Mouse (Mus musculus): Measurements from ENCODE around the gene Ift80. TPM values are rescaled to one million over a fixed set of nuclear protein-coding genes. Genes with fewer than 3 reads are reported as not detected.
"Not testable (repeated sequence)": the region's sequence is repeated elsewhere in the genome, so short reads cannot be mapped to it uniquely, and the experiment has no call there.

Ift80 gene
- polyA plus RNA-seq, 1 experiment from 2014 or later = 19.6 TPM

DNA sequence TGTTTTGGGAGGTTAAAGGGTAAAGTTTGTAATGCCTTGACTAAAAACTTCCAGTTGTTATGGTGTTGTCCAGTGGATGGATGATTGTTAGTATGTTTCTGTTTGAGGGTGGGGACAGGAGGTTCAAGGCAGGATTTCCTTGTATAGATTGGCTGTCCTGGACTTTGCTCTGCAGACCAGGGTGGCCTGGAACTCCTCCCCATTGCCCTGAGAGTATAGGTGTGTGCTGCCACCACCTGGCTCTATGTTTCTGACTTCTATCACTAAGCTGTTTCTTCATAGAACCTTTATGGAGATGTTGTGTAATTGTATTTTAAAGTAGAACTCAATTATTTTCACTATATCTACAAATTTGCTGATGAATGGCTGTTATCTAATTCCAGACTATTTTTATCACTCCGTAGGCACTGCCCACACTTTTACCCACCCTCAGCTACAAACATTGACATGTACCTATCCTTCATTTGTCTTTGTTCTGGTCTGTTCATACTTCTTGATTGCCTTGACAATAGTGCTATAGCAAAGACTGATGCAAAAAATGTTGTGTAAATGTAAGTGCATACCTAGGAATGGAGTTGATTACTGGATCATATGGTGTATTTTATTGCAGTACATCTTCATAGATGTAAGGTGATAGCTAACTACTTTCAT, 21.9 kb upstream of the Ift80 start:
- peaks cover 56% of the 10 kb centered on the region for H3K36me3 ChIP-seq
- no peak overlapping the region for H3K4me3 ChIP-seq (replicated peaks)
- H3K4me2 ChIP-seq (replicated peaks) = no peak overlapping the region
- no peak overlapping the region for H3K27ac ChIP-seq (replicated peaks)
- H3K27me3 ChIP-seq = no peaks in the 10 kb centered on the region
- 98% methylated on average over 1 of the region's 1 CpGs for WGBS
- H3K4me1 ChIP-seq = no peaks in the 10 kb centered on the region
- no peaks in the 10 kb centered on the region for H3K9me3 ChIP-seq (replicated peaks)
- ATAC-seq (ENCODE audit: insufficient number of reproducible peaks, low FRiP score, low TSS enrichment, low read depth) = no peak
- H3K9ac ChIP-seq = no peak overlapping the region

DNA sequence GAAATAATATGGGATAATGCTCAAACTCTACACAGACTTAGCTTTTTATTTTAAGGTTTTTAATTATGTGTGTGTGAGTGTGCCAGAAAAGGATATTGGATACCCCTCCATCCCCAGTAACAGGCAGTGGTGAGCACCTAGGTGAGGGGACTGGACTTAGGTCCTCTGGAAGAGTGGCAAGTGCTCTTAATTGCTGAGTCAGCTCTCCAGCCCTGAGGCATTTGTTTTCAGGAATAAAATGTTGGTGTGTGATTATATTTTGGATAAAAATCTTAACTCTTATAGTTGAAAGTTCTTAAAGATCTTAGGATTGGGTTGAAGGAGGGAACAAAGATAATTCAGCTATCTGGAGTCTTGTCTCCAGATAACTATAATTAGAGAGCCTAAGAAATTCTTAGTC, 16.4 kb upstream of the Ift80 start:
- Histone ChIP-seq H3K4me2 (replicated peaks) (no peak overlapping the region), H3K27me3 (no peaks in the 10 kb centered on the region), H3K4me3 (replicated peaks) (no peak overlapping the region), H3K9ac (no peak overlapping the region), H3K36me3 (peaks cover 39% of the 10 kb centered on the region), H3K9me3 (replicated peaks) (no peaks in the 10 kb centered on the region), H3K27ac (replicated peaks) (no peak overlapping the region), H3K4me1 (no peaks in the 10 kb centered on the region)
- no peak for ATAC-seq (ENCODE audit: insufficient number of reproducible peaks, low FRiP score, low TSS enrichment, low read depth)

DNA sequence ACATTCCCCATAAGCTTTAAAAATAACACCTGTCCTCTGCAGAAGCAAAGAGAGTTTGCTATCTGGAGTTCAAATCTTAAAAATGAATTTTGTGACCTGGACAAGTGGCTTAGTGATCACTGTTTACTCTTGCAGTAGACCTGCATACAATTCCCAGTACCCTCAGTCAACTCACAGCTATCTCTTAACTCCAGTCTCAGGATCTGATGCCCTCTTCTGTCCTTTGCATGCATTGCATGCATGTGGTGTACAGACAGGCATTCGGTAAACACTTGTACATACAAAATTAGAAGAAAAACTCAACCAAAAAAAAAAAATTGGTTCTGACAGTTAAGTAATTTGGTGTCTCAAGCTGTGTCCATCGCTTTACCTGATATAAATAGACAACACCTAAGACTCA, 15.9 kb upstream of the Ift80 start:
- no peak overlapping the region for H3K4me2 ChIP-seq (replicated peaks)
- H3K9me3 ChIP-seq (replicated peaks) = no peaks in the 10 kb centered on the region
- no peaks in the 10 kb centered on the region for H3K27me3 ChIP-seq
- no peaks in the 10 kb centered on the region for H3K4me1 ChIP-seq
- H3K27ac ChIP-seq (replicated peaks) = no peak overlapping the region
- peaks cover 39% of the 10 kb centered on the region for H3K36me3 ChIP-seq
- H3K9ac ChIP-seq = no peak overlapping the region
- 89% methylated on average over 2 of the region's 2 CpGs for WGBS
- no peak overlapping the region for H3K4me3 ChIP-seq (replicated peaks)
- no peak for ATAC-seq (ENCODE audit: insufficient number of reproducible peaks, low FRiP score, low TSS enrichment, low read depth)

DNA sequence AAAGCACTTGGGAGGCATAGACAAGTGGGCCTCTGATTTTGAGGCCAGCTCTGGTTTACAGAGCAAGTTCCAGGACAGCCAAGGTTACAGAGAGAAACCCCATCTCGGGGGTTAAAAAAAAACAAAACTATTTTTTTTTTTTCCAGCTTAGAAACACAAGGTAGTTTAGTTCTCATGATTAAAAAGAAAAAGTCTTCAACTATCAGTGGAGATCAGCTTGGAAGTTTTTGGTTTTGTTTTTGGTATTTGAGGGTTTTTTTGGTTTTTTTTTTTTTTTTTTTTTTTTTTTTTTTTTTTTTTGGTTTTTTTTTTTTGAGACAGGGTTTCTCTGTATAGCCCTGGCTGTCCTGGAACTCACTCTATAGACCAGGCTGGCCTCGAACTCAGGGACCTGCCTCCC, 14.3 kb upstream of the Ift80 start:
- peaks cover 33% of the 10 kb centered on the region for H3K36me3 ChIP-seq
- 99% methylated on average over 2 of the region's 2 CpGs for WGBS
- not testable (repeated sequence) for H3K4me2 ChIP-seq (replicated peaks)

DNA sequence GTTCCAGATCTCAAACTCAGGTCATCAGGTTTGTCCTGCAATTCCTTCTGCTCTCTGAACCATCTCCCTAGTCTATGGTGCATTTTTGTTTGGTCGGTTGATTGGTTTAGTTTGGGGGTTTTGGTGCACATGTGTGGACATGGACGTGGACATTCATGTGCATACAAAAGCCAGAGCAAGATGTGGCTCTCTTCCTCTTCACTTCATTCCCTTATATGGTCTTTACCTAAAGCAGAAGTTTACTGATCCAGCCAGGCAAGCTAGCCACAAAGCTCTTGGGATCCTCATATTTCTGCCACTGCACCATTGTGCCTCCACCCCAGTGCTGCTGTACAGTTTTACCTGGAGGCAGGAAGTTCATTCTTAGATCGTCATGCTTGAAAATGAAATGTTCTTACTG, 12.8 kb upstream of the Ift80 start:
- H3K36me3 ChIP-seq = peaks cover 27% of the 10 kb centered on the region
- H3K4me2 ChIP-seq (replicated peaks) = no peak overlapping the region
- no peaks in the 10 kb centered on the region for H3K27me3 ChIP-seq
- no peak for ATAC-seq (ENCODE audit: insufficient number of reproducible peaks, low FRiP score, low TSS enrichment, low read depth)
- WGBS = 89% methylated on average over 3 of the region's 3 CpGs
- H3K27ac ChIP-seq (replicated peaks) = no peak overlapping the region
- H3K4me3 ChIP-seq (replicated peaks) = no peak overlapping the region
- H3K9ac ChIP-seq = no peak overlapping the region
- no peaks in the 10 kb centered on the region for H3K4me1 ChIP-seq
- H3K9me3 ChIP-seq (replicated peaks) = no peaks in the 10 kb centered on the region

More for the DNA sequence above, 14.3 kb upstream of the Ift80 start:
- H3K27ac ChIP-seq (replicated peaks); H3K4me3 ChIP-seq (replicated peaks); H3K9ac ChIP-seq; ATAC-seq (ENCODE audit: insufficient number of reproducible peaks, low FRiP score, low TSS enrichment, low read depth); H3K9me3 ChIP-seq (replicated peaks); H3K27me3 ChIP-seq; H3K4me1 ChIP-seq: not testable (repeated sequence)

- WGBS = 92% methylated on average over 2 of the region's 2 CpGs
- Histone ChIP-seq H3K27me3 (no peaks in the 10 kb centered on the region), H3K36me3 (peaks cover 5% of the 10 kb centered on the region; the same call in 1 of the 2 replicates), H3K4me1 (peaks cover 10% of the 10 kb centered on the region; the same call in 1 of the 2 replicates), H3K4me3 (replicated peaks) (no peak overlapping the region), H3K9me3 (replicated peaks) (no peaks in the 10 kb centered on the region), H3K27ac (replicated peaks) (no peak overlapping the region), H3K9ac (no peak overlapping the region), H3K4me2 (replicated peaks) (no peak overlapping the region)
- no peak for ATAC-seq (ENCODE audit: insufficient number of reproducible peaks, low FRiP score, low TSS enrichment, low read depth)
These were observed 4.5 kb upstream of the Ift80 start for GRCm38 (mm10) chr3:69008873-69009272.

GRCm38 (mm10) chr3:69006246-69006760, 1.9 kb upstream of the Ift80 start:
- Histone ChIP-seq H3K36me3 (peaks cover 5% of the 10 kb centered on the region; the same call in 1 of the 2 replicates), H3K27me3 (no peaks in the 10 kb centered on the region), H3K9ac (peak overlapping the region; percentile 79), H3K4me2 (replicated peaks) (peak overlapping the region; percentile 81), H3K27ac (replicated peaks) (peak overlapping the region; percentile 93; the same call in 1 of the 2 replicates), H3K9me3 (replicated peaks) (no peaks in the 10 kb centered on the region), H3K4me1 (peaks cover 10% of the 10 kb centered on the region; the same call in 1 of the 2 replicates), H3K4me3 (replicated peaks) (peak overlapping the region; percentile 89)
- 3% methylated on average over 21 of the region's 21 CpGs for WGBS
- ATAC-seq (ENCODE audit: insufficient number of reproducible peaks, low FRiP score, low TSS enrichment, low read depth) = no peak

DNA sequence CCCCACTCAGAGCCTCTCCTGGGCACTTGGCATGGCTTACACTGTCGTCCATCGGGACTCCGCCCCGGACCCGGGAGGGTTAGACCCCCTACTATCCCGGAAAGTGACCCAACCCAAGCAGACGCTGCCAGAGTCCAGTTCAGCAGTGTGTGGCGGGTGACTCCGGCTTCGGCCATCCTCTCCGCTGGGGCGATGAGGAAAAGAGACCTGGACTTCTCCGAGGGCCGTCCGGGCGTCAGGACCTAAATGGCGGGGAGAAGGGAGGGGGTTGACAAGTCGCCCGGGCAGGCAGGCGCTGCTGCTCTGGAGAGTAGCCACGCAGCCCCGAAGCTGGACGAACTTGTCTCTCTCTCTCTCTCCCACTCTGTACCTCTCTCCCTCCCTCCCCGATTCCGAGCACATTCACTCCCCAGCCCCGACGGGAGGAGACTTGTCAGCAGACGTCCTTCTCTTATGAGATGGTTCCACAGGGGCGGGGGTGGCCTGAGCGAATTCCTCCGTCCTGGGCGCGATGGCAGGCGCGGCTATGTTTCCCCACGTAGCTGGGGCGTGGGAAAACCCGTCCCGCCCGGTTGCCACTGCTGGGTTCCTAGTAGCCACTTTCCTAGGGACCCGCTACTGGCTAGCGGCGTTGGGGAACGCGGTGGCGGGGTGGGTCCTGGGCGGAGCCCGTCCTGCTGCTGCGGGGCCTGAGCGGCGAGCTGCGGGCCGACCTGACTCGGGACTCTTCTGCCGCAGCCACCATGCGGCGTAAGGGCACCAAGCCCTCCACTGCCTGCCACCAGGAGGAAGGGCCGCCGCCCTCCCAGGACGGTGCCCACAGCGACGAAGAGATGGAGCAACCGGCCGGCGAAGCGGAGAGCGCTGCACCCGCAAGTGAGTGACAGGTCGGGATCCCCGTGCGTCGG, 1.2 kb upstream of the Ift80 start:
- H3K9me3 ChIP-seq (replicated peaks) = no peaks in the 10 kb centered on the region
- H3K4me2 ChIP-seq (replicated peaks) = peak overlapping the region; percentile 81
- under 1% methylated on average over 72 of the region's 72 CpGs for WGBS
- H3K4me3 ChIP-seq (replicated peaks) = peak overlapping the region; percentile 89
- H3K27me3 ChIP-seq = no peaks in the 10 kb centered on the region
- ATAC-seq (ENCODE audit: insufficient number of reproducible peaks, low FRiP score, low TSS enrichment, low read depth) = peak; percentile 50
- peak overlapping the region; percentile 93 for H3K27ac ChIP-seq (replicated peaks)
- H3K4me1 ChIP-seq = peaks cover 10% of the 10 kb centered on the region; the same call in 1 of the 2 replicates
- H3K9ac ChIP-seq = peak overlapping the region; percentile 79
- peaks cover 5% of the 10 kb centered on the region; the same call in 1 of the 2 replicates for H3K36me3 ChIP-seq

DNA sequence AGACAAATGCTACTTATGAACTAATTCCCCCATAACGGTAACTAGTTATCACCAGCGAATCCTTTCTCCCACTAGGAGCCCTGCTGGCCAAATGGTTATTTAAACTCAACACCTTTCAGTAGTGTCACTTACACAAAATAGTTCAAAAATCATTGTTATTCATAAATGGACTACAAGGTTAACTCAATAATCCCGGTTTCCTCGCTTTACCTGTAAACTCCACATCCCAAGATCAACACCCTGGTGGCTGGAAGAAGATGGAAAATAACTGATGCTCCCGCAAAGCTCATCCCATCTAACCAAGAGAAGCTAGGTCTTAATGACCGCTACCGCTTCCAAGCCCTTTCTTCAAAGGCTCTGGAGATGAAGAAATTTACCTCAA, 324 bp downstream of the Ift80 start:
- WGBS = 1% methylated on average over 7 of the region's 7 CpGs
- peak overlapping the region; percentile 59 for H3K4me2 ChIP-seq (replicated peaks)
- H3K36me3 ChIP-seq = no peaks in the 10 kb centered on the region
- H3K9me3 ChIP-seq (replicated peaks) = no peaks in the 10 kb centered on the region
- peak; percentile 13; the same call in 1 of the 2 replicates for ATAC-seq (ENCODE audit: insufficient number of reproducible peaks, low FRiP score, low TSS enrichment, low read depth)
- H3K27ac ChIP-seq (replicated peaks) = peak overlapping the region; percentile 40; the same call in 1 of the 2 replicates
- peak overlapping the region; percentile 89 for H3K4me3 ChIP-seq (replicated peaks)
- peak overlapping the region; percentile 53 for H3K9ac ChIP-seq
- no peaks in the 10 kb centered on the region for H3K27me3 ChIP-seq
- H3K4me1 ChIP-seq = peaks cover 10% of the 10 kb centered on the region; the same call in 1 of the 2 replicates

- 88% methylated on average over 4 of the region's 4 CpGs for WGBS
- Histone ChIP-seq H3K9me3 (replicated peaks) (no peaks in the 10 kb centered on the region), H3K4me3 (replicated peaks) (no peak overlapping the region), H3K27ac (replicated peaks) (no peak overlapping the region), H3K36me3 (no peaks in the 10 kb centered on the region), H3K4me2 (replicated peaks) (no peak overlapping the region), H3K4me1 (peaks cover 10% of the 10 kb centered on the region; the same call in 1 of the 2 replicates), H3K27me3 (no peaks in the 10 kb centered on the region), H3K9ac (no peak overlapping the region)
- no peak for ATAC-seq (ENCODE audit: insufficient number of reproducible peaks, low FRiP score, low TSS enrichment, low read depth)
These were observed 1.6 kb downstream of the Ift80 start for GRCm38 (mm10) chr3:69002781-69003180.

- Histone ChIP-seq H3K9ac (no peak overlapping the region), H3K36me3 (peaks cover 11% of the 10 kb centered on the region; the same call in 1 of the 2 replicates), H3K27ac (replicated peaks) (no peak overlapping the region), H3K4me3 (replicated peaks) (no peak overlapping the region), H3K4me1 (no peaks in the 10 kb centered on the region), H3K9me3 (replicated peaks) (no peaks in the 10 kb centered on the region), H3K27me3 (no peaks in the 10 kb centered on the region), H3K4me2 (replicated peaks) (no peak overlapping the region)
- 68% methylated on average over 2 of the region's 2 CpGs for WGBS
- no peak for ATAC-seq (ENCODE audit: insufficient number of reproducible peaks, low FRiP score, low TSS enrichment, low read depth)
These were observed 17.8 kb downstream of the Ift80 start for GRCm38 (mm10) chr3:68986550-68986949.
